Comparison of ENCODE assay signal across 8 mouse cellular contexts in the genomic region with DNA sequence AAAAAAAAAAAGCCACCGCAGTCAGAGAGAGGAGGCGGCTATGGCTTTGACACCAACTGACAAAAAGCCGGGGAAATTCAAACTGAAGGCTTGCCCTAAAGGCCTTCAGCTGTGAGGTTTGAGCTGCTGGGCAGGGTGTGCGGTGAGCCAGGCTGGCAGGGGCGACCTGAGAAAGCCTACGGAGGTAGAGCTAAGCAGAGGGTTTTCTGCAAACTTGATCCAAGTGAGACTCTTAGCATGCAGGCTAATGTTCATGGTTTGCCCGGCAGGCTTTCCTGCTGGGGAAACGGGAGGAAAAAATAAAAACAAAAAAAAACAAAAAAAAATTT.
DNase-seq lines count a peak whose midpoint lies in the region; ATAC-seq and TF ChIP-seq lines count a peak whose summit lies in the region.

No protein-coding gene starts in this region.

- H3K27me3 ChIP-seq in embryonic facial prominence, embryonic 15.5 days, result no peaks in the 10 kb centered on the region
- H3K27me3 ChIP-seq in hindbrain, embryonic 16.5 days (replicated peaks; ENCODE audit: control insufficient read depth, insufficient read depth, low read length), result no peaks in the 10 kb centered on the region
- no peaks in the 10 kb centered on the region for H3K27me3 ChIP-seq in midbrain, embryonic 16.5 days (ENCODE audit: control insufficient read depth, insufficient read depth, low read depth, low read length)

- peaks cover 13% of the 10 kb centered on the region for H3K4me1 ChIP-seq in embryonic facial prominence, embryonic 15.5 days
- H3K4me1 ChIP-seq in hindbrain, embryonic 16.5 days (ENCODE audit: control insufficient read depth, insufficient read depth, low read depth, low read length), result peaks cover 7% of the 10 kb centered on the region
- H3K4me1 ChIP-seq in midbrain, embryonic 16.5 days (ENCODE audit: control insufficient read depth, insufficient read depth, low read length), result peaks cover 3% of the 10 kb centered on the region

- peak overlapping the region; percentile 53; the same call in 1 of the 2 replicates for H3K27ac ChIP-seq in layer of hippocampus, adult 2 months
- H3K27ac ChIP-seq in embryonic facial prominence, embryonic 15.5 days (replicated peaks), result 0 out of 2 replicates have a peak overlapping the region, but pooled peaks have one; percentile 41
- peak overlapping the region; percentile 60 for H3K27ac ChIP-seq in hindbrain, embryonic 16.5 days (ENCODE audit: low read depth, low read length)
- H3K27ac ChIP-seq in midbrain, embryonic 16.5 days (ENCODE audit: low read length), result no peak overlapping the region

- no peaks in the 10 kb centered on the region for H3K9me3 ChIP-seq in embryonic facial prominence, embryonic 15.5 days (replicated peaks)
- no peaks in the 10 kb centered on the region for H3K9me3 ChIP-seq in hindbrain, embryonic 16.5 days (ENCODE audit: control insufficient read depth, low read length)
- H3K9me3 ChIP-seq in midbrain, embryonic 16.5 days (replicated peaks; ENCODE audit: control insufficient read depth, low read length, poor library complexity, severe bottlenecking), result no peaks in the 10 kb centered on the region

- DNase-seq in layer of hippocampus, adult 2 months (ENCODE audit: low spot score in 2 of 2), result no peak
- DNase-seq in layer of hippocampus, adult 11-12 months (ENCODE audit: low spot score), result no peak
- no peak for DNase-seq in right cerebral cortex, adult 2 months (ENCODE audit: low spot score in 2 of 2)
- no peak for DNase-seq in urinary bladder, postnatal 14 days (ENCODE audit: low spot score)

- H3K9ac ChIP-seq in embryonic facial prominence, embryonic 15.5 days, result no peak overlapping the region
- peak overlapping the region; percentile 35; the same call in 1 of the 2 replicates for H3K9ac ChIP-seq in hindbrain, embryonic 16.5 days (ENCODE audit: low read depth, low read length)
- H3K9ac ChIP-seq in midbrain, embryonic 16.5 days (ENCODE audit: low read depth, low read length), result no peak overlapping the region

- peak overlapping the region; percentile 45 for H3K4me3 ChIP-seq in layer of hippocampus, adult 2 months
- H3K4me3 ChIP-seq in embryonic facial prominence, embryonic 15.5 days (replicated peaks), result peak overlapping the region; percentile 21
- H3K4me3 ChIP-seq in hindbrain, embryonic 16.5 days (ENCODE audit: low read length), result peak overlapping the region; percentile 24
- peak overlapping the region; percentile 16; the same call in 1 of the 2 replicates for H3K4me3 ChIP-seq in midbrain, embryonic 16.5 days (ENCODE audit: low read depth, low read length)

- peak overlapping the region; percentile 53 for H3K4me2 ChIP-seq in embryonic facial prominence, embryonic 15.5 days (replicated peaks)
- peak overlapping the region; percentile 55 for H3K4me2 ChIP-seq in hindbrain, embryonic 16.5 days (ENCODE audit: low read length)
- peak overlapping the region; percentile 36 for H3K4me2 ChIP-seq in midbrain, embryonic 16.5 days (ENCODE audit: low read length)

- WGBS in embryonic facial prominence, embryonic 15.5 days, result 8% methylated on average over 8 of the region's 8 CpGs
- 32% methylated on average over 8 of the region's 8 CpGs for WGBS in hindbrain, embryonic 16.5 days
- WGBS in midbrain, embryonic 16.5 days, result 44% methylated on average over 8 of the region's 8 CpGs

- no peaks in the 10 kb centered on the region for H3K36me3 ChIP-seq in embryonic facial prominence, embryonic 15.5 days
- no peaks in the 10 kb centered on the region for H3K36me3 ChIP-seq in hindbrain, embryonic 16.5 days (ENCODE audit: control insufficient read depth, insufficient read depth, low read length)
- H3K36me3 ChIP-seq in midbrain, embryonic 16.5 days (ENCODE audit: control insufficient read depth, insufficient read depth, low read length), result no peaks in the 10 kb centered on the region

- no peak for ATAC-seq in embryonic facial prominence, embryonic 15.5 days (ENCODE audit: insufficient number of reproducible peaks, low FRiP score, low TSS enrichment, low read depth)
- ATAC-seq in hindbrain, embryonic 16.5 days, result peak; percentile 55; the same call in 1 of the 2 replicates
- ATAC-seq in midbrain, embryonic 16.5 days, result 0 out of 2 replicates have a peak, but pooled peaks have one; percentile 21
- no peak for ATAC-seq in monocyte, adult 5-6 weeks (replicated peaks; ENCODE audit: insufficient number of reproducible peaks, low FRiP score, low TSS enrichment, poor library complexity, severe bottlenecking)

- no peak for TF ChIP-seq CTCF in layer of hippocampus, adult 2 months (conservative IDR thresholded peaks at IDR 0.05)

Comparison
In these comparisons a context has a peak if more than half of its experiments do, and no peak if none do; other contexts are left out.
1. ATAC-seq: peak in hindbrain, embryonic 16.5 days (single experiment) and midbrain, embryonic 16.5 days (single experiment); none in embryonic facial prominence, embryonic 15.5 days (single experiment) and monocyte, adult 5-6 weeks (single experiment).
2. Peak in every context shown above with its lines, with median percentiles within 50 percentile points of each other: H3K4me3 ChIP-seq and H3K4me2 ChIP-seq.